Mouse (Mus musculus) gastrocnemius, adult 18-20 months (tissue): Measurements from ENCODE around the gene Nrxn3. TPM values are rescaled to one million over a fixed set of nuclear protein-coding genes. Genes with fewer than 3 reads are reported as not detected.
A peak's percentile ranks its signal among the peaks of the same experiment; 100 is the strongest.

ENCODE experiments used
- DNase-seq: peaks from one replicate; pipeline ENCODE4 v3.0.0; 2021; ENCODE audit warnings: low spot score
- total RNA-seq, 2 experiments: library from RNA; stranded (reverse); gene quantifications; 2 replicates each; pipeline ENCODE4 v1.2.3; 2021

Nrxn3 gene
- total RNA-seq, 2 experiments from 2014 or later = 0.05 TPM

- DNase-seq = no peak
Observed at GRCm38 (mm10) chr12:89041429-89042107, 318.9 kb downstream of the Nrxn3 start.

DNA sequence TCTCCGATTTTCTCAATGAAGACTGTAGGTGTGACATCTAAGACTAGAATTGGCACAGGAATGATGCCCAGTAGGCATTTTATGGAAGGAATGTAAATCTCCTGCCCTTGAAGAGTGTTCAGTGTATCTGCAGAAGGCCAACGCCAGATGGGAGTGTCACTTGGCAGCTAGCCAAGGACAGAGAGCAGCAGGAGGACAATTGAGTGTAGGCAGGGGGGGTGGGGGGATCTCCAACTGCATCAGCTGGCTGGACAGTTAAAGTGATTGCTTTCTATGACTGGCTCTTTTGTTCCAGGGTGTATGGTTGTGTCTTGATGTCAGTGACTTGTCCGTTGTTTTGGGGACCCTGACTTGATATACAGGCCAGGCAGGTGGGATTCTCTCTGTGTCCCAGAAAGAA is 326.6 kb downstream of the Nrxn3 start:
- no peak for DNase-seq

DNA sequence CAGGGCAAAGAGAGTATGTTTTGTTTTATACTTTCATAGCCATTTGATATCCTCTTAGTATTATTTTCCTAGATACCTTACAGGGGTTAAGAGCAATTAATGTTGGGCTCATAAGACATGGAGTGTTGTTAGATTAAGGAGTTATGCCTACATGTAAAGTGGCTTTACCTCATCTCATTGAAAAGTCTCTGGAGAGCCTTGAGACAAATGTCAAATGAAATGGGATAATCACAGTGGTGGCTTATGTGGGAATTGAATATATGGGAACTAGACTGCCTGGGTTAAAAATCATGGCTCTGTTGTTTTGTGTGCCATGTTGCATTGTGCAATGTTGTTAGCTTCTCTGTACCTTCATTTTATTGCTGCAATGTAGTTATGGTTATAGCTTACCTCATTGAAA is 327.0 kb downstream of the Nrxn3 start:
- DNase-seq = no peak

- DNase-seq = no peak
Observed at GRCm38 (mm10) chr12:89072436-89072835, 349.8 kb downstream of the Nrxn3 start.

- no peak for DNase-seq
Observed at GRCm38 (mm10) chr12:89073167-89073743, 350.6 kb downstream of the Nrxn3 start.

DNA sequence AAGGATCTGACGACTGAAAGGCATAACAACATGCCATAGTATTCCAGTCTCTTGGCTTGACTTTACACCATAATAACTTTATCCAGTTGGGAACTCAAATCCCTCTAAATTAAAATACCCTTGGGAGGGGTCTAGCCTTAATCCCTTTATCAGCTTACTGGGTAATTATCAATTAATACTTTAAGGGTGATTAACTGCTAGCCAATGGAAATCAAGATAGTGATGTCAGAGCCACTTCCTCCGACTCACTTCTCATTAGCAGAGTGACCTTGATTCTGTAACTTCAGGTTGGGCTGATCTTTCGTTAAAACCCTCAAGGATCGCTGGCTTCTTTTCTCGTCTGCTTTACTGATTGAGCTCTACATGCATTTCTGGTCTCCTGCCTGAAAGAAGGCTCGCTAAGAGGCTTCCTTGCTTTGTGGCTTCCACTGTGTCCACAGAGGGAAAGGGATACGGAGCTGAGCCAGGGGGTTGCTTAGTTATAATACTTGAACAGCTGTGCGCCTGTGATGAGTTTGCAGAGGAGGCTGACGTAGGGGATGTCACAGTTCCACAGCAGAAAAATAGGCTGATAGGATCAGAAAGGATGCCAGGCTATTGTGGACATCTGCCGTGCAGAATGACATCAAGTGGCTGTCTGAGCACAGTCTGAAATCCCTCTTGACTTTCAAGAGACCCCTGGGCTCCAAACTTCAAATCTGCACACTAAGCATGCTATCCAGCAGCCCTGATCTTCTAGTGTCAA is 352.0 kb downstream of the Nrxn3 start:
- no peak for DNase-seq

DNA sequence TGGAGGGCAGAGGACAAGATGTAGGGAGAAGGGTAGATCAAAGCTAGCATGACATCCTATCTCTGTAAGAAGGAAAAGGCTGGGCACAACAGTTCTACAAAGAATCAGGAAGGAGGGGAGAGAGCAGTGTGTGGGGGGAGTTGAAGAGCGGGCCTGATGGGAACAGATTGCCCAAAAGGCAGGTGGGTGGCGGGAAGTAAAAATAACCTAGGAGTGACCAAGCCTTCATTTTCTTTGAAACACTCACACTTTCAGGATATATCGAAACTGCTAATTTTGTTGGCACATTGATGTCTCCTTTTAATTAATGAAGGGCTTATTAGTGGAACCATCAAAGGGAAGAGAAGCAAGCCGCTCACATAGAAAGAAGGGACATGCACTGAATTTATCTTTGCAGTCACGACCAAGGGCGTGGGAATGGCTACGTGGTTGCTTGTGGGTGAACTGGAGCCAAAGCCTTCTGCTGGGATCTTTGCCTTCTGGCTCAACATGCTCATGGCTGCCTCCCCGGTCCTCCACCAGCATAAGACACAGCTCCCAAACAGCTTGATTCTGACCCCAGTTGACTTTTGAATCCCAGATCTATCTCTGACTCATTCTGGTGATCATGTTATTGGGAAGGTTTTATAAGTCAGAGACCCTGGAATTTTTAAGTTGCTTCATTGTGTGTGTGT is 371.3 kb downstream of the Nrxn3 start:
- DNase-seq = no peak

- DNase-seq = no peak
Observed at GRCm38 (mm10) chr12:89097561-89097960, 374.9 kb downstream of the Nrxn3 start.

GRCm38 (mm10) chr12:89106029-89106733 is 383.5 kb downstream of the Nrxn3 start:
- DNase-seq = no peak

DNA sequence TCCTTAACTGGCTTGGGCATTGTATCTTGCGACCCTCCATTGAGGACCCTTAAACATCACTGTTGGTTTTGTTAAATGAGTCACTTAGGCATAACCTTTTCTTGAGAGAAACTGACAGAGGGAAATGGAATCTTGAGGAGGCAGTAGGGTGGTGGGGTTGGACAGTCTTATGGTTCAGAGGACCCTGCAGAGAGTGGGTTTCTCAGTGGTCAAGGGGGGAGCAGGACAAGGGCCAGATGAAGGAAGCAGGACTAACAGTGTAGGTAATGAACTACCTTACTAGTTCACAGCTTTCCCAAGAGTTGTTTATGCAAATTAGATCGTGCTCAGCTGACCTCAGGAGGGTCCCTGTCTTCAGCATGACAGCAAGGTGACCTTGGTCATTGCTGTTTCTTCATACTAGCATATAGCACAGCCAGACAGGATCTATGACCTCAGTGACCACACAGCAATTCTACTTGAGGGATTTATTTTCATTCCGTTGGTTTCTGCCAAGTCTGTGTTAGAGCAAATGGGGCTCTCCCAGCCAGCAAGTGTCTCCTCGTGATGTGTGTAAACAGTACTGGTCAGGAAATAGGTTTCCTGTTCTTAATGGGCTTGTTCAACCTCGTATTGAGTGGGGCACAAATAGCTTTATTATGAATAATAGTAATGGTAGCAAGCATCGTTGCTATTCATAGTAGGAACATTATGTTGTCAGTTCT is 384.4 kb downstream of the Nrxn3 start:
- no peak for DNase-seq

DNA sequence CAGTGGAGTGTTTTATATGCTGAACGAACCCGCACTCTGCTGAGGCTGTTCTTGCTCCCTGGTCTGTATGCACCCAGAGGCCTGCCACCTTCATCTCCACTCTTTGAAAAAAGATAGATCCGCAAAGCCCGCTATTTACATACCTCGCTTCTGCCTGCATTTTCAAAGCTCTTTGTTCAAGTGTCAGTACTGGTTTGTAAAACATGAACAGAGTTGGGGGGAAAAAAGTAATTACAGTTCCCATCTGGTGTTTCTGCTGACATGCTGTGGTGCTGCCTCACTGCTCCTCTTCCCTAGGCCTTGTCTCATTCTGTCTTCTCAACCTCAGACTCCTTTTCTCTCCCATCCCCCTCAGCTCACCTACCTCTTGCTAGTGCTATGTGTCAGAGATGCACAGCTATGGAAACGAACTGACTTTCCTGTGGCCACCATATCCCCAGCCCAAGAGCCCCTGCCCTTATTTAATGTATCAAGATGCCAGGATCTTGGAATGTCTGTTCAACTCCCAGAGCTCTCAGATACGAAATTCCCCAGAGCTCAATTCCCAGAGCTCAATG is 387.2 kb downstream of the Nrxn3 start:
- DNase-seq = no peak

DNA sequence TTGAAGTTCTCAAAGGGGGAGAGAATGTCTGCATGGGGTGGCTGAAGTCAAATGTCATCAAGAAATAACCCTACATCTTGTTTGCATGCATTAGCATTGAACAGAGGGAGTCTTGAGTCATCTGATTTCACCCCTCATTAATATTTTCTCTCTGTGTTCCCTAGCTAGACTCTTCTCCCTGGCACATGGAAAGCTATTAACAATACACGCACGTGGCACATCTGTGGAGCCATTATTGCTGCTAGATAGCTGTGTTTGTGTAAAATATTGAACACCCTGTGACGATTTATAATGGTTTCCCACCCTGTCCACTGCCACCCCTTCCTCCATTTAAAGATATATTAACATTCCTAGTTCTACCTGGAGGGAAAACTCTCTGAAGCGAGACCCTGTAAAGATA is 405.9 kb downstream of the Nrxn3 start:
- DNase-seq = no peak

GRCm38 (mm10) chr12:89129139-89129907 is 406.6 kb downstream of the Nrxn3 start:
- DNase-seq = no peak

DNA sequence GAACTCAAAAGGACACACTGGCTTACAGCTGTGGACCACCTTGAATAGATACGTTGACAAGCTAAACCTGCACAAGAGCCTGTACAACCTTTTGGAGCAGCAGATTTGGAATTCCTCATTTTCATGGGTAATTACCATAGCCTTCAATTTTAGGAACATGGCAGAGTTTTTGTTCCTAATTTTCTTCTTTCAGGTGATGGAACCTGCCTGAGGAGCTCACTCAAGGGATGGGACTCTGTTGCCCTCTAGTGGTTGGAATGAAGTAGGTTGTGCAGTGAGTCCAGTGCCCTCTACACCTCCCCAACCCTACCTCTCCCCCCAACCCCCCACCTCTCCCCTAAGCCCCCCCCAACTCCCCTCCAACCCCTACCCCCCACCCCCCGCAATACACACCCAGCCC is 411.7 kb downstream of the Nrxn3 start:
- no peak for DNase-seq

DNA sequence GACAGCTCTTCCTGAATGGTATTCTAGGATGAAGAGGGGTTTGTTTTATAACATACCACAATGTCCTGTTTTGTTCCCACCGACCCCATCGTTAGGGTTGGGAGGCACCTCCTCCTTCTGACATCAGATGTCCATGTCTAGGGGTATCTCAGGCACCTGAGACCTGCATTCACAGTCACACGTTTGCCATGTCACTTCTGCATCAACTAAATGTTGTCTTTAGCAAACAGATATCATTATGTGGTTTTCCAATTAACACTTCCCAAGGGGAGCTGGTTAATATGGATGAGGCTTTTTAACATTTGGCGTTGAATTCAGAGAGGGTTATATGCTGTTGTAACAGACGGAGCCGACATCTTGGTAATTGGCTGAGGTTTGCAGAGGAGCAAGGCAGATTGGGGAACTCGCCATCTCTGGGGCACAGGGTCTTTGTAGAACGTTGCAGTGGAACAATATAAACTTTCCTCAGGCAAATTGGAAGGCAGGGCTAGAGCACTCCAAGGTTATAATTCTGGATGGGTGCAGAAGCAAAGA is 412.2 kb downstream of the Nrxn3 start:
- DNase-seq = no peak

GRCm38 (mm10) chr12:89148974-89149411 is 426.3 kb downstream of the Nrxn3 start:
- no peak for DNase-seq

DNA sequence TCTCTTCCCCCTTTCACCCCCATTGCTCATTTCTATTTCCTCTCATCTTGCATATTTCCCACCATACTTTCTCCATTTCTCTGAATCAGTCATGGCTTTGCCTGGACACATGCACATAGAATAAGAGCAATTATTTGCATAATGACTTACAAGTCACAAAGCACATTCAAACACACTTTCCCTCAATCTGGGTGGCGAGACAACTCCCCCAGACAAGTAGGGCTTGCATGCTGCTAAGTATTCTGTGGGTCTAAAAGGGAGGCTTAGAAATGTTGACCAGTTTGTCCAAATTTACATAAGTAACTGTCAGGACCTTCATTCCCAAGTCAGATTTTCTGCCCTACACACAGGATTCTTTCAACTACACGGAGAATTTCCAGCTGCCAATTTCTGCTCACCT is 426.8 kb downstream of the Nrxn3 start:
- DNase-seq = no peak

DNA sequence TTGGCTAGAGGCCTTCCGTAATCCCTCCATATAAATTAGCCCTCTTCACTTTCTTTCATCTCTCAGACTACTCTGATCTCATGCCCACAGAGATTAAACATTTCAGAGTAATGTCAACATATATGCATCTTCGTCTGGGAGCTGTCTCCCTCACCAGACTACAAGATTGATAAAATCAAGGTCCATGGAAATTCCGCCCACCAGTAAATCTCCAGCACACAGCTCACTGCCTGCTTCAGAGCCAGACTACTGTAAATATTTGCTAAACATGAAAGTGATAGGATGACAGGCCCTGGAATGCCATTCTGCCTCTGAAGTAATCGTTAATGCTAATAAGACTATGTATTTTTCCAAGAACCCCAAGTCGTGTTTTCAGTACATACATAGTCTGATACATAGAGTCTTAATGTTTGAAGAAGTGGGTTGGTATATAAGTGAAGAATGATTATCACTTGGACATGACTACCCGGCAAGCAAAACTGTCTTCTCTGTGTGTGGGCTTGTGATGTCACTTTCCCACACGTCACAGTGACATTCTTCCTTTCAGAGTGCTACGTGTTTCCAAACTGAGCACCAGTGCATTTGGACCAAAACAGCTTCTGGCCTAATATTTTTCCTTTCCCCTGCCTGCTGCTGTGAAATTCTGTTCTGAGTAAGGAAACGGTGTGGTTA is 433.5 kb downstream of the Nrxn3 start:
- no peak for DNase-seq

DNA sequence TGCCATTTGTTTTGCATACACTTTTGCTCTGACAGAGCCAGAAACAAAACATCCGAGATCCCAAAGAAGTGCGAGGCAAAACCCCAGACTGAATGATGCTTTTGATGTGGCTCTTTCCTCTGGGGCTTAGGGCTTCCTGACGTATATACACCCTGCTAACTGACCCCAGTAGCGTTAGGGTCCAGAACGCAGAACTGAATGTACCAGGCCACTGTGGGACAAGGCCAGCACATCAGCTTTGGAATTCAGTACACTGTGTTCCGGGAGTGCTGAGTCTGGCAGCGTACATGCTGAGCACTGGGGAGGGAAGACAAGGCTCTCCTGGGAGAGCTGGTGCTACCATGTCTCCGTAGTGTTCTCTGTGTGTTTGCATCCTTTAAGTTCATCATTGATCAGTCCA is 436.7 kb downstream of the Nrxn3 start:
- peak; percentile 7 for DNase-seq
